Mouse (Mus musculus) urinary bladder, postnatal 25 days (tissue): ENCODE data around the gene Sema3e.

Experiments
- DNase-seq: peaks from one replicate; pipeline ENCODE4 v3.0.0; 2022; ENCODE audit warnings: low spot score

Sema3e gene

DNA sequence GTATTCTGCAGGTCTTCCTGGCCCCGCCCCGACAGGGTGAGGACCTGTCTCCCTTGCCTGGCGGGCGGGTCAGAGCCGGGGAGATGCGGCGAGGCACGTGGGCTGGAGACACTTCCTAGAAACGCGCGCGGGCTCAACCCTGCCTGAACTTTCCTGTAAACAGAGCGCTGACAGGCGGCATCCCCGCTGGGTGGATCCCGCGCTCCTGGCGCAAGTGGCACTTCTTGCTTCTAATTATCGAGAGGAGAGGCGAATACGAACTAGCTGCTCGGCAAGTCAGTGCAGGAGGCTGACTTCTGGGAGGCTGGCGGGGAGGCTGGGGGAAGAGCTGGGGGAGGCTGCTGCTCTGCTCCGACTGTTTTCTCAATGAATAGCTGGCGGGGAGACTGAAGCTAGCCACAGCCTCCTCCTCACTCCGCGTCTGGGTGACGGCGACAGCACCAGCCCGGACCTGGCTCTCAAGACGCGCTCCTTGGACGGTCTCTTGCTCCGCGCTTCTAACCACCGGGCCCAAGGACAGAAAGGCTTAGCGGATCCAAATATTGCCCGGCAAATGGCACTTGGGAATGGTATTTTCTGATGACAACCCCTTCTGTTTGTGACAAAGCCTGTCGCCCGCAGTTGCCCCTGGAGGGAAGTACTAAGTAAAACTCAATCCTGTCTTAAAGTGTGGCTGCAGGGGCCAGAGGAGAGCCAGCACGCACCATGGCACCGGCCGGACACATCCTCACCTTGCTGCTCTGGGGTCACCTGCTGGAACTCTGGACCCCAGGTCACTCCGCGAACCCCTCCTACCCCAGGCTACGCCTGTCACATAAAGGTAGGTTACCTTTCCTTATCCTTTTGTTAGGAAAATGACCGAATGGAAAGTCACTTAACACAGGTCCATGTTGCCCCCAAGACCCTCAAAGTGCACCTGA is at the start of gene Sema3e:
TSS of gene Sema3e (plus strand) at position 72 of the 920 bp plus-strand sequence.
- peak; percentile 31 for DNase-seq

DNA sequence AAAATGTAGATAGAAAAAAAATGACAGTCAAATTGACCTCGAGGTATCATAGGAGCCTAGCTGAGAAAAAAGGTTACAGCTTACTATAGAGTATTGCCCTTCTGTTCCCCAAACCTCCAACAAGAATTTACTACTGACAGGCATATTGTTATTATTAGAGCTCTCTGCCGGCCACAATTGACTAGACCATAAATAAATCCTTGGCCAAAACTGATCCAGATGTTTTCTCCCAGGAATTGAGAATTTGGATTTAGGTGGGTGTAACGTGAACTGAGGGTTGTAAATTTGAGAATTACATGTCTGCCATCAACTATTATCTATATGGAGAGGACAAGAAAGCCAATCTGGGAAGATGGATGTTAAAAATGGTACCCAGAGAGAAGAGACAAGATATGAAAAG is 47.5 kb upstream of the Sema3e start:
- no peak for DNase-seq

DNA sequence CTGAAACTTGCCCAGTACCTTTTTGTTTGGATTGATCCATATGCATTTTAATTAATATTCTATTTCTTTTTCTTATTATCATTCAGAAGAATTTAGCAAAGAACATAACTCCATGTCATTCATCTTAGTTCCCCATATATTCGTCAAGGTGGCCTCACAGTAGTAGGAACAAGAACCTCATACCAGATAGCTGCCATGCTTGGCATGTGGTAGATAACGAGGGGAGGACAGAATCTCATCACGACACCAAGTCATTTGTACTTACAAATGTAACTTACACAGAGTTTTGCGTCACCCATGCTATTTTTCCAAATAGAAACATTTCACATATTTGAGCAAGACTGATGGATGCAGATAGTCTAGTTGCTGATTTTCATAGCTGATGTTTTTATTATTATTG is 45.9 kb upstream of the Sema3e start:
- no peak for DNase-seq

DNA sequence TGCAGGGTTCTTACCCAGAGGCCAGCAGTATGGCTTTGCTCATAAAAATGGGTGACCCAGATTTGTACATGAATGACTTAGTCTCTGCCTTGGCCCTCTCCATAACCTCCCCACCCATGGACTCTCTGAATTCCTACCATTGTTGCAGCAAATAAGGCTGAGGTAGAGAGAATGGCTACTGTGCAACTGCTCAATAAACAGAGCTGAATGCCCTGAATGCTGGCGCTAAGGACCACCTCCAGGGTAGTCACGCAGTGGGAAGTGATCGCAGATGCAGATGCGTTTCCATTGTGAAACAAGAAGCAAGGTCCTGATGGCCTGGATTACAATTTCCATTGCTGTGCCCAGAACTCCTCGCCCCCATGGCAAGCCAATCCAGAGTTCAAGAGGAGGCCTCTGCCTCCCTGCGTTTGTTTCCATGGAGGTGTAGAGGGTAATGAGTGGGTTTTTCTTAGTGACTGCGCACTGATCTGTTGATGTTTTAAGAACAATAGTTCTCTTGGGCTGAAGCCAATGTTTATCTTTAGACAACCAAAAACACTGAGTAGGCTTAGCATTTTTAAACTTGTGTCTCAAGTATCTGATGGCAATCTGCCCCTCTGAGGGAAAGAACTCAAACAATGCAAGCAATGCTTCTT is 42.5 kb upstream of the Sema3e start:
- no peak for DNase-seq

DNA sequence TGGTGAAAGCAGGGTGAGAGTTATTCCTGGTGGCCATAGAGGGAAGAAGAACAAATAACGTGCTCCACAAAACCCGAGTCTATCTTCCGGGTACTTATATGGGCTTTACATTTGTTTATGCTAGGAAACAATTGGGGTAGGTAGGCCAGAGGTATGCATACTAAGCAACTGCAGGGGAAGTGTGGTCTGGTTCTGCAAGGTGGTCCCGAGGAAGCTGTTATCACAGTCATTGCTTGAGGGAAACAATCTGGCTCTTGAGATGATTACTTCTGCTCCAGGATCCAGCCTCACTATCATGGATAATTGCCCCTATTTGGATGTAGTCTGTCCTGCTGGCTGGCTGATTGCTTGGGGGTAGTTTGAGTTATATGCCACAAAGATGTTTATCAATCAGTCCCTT is 41.5 kb upstream of the Sema3e start:
- no peak for DNase-seq

DNA sequence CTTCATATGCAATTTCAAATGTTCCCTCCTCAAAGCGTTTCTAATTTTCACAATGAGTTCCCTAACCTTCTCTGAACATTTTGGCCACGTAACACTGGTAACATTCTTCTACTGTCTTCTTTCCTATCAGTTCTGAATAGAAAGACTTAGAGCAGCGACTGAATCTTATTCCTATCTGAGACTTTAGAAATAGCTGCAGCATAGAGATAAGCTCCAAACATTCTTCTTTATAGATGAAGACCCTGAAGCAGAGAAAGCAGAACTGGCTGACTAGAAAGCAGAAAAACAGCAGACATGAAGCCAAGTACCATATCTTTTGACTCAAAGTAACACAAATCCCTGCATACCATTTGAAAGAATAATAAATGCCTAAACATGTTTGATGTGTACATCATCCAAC is 39.4 kb upstream of the Sema3e start:
- DNase-seq, result no peak

DNA sequence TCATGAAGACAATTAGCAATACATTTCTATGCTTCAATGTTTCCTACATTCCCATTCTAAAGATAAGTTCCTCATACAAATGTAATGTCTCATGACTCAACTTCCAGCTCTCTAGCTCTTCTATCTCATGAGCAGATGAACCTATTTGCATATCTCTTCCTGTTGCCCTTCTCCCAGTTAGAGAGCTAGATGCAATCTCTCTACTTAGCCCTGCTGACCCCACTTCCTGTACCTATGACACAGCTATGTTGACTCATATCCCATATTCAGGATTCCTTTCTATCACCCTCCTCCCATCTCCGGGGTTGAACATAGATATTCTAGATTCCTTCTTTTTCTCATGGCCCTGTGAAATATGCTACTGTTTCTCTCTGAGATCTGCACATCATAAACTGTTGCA is 38.0 kb upstream of the Sema3e start:
- no peak for DNase-seq

DNA sequence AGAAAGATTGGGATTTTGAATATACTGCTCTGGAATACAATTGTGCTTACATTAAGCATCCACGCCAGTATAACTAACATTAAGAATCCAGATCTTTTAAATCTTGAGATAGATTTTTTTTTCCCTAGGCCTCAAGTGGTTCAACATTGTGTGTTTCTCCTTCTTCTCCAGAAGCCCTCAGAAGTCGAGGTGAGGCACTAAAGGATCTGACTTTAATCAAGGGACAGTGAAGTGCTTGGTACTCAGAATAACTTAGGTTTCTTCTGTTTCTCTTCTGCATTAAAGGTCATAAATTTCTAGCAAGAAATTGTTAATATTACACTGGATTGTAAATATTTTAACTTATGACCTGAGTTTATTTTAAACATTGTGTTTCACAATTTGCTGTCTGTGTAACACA is 37.1 kb upstream of the Sema3e start:
- no peak for DNase-seq

DNA sequence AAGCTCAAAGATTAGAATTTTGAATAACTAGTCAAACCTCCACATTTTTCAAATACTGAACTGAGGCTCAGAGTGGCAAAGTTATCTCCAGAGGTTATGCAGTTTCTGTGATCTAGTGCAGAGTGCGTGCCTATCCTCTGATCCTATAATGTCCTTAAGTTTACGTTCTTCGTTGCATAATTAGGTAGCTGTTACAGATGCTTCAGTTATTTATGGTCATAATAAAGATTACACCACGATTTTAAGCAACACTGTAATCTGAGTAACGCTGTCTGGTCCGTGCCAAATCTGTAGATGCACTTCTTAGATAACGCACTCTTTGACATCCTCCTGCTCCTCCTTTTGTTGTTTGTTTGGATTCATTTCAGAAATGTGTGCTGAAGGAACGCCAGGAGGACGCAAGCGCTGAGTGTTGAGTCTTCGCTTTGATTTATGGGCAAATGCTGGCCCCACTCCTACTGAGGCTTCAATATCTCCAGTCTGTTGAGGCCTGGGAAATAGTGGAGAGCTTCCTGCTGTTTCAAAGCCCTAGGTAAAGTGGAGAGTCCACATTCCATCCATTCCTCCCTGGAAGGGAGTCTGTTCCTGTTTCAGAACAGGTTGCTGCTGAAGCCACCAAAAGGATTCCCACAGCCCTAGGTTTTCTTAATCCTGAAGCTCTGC is 32.2 kb upstream of the Sema3e start:
- DNase-seq, result peak; percentile 33

DNA sequence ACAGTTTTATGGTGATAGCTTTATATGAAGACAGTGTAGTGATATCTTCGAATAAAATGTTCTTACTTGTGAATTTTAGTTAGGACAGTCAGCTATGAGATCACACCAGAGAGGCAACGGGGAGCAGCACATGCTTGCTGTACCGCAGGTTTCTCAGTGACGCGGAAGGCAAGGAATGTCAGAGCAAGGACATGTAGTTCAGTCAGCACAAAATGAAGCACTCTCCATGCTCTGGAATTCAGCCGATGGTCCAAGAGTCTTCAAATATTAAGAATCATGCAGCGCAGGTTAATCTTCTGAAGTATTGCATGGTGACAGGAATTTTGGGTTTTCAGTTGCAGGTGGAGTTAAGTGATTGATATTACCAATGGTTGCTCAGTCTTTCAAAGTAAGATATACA is 3.3 kb downstream of the Sema3e start:
- DNase-seq, result no peak

DNA sequence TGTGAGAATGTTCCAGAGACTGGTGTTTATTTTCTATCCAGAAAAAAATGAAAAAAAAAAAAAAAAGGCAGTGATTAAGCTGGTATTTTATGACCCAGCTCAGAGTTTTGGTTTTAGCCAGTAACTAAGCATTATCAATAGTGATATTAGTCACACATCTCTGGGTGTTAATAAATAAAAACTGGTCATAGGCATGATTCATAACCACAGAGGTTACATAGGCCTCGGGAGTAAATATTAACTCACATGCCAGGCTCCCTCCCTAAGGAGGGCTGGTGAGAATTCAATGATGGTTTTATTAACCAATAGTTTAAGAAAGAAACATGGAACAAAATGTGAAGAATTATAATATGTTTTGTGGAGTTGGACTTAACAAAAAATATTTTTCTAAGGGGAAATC is 5.7 kb downstream of the Sema3e start:
- no peak for DNase-seq

DNA sequence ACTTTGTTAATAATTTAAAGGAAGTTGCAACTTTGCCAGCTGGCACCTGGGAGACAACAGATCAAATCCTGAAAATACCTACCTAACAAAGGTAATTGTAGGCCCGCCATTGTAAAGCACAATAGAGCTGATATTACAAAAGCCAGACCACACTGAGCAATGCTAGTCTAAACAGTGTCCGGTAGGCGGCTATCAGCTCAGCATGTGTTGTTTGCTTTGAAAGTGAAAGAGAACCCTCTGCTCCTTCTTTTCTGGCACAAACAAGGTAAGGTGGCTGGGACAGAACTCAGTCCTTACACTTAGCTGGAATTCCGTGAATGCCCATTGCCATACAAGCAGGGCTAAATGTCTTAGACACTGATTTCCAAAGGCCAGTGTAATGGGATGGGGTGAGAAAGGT is 7.0 kb downstream of the Sema3e start:
- no peak for DNase-seq

DNA sequence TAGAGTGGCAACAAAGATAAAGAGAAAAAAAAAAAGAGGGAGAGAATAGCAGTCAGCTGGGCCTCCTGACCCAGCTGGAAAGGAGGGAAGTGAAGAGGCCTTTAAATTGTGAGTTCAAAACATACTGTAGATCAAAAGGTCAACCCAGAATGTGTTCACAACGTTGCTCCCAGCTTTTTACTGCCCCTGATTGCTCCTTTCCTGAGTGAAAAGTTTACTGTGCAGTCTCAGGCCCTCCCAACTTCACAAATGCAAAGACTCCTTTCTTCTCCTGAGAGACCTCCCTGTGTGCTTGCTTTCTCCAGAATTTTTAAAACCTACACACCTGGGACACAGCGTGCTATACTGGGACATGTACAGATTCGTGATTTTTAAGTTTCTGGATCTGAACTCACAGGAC is 8.2 kb downstream of the Sema3e start:
- no peak for DNase-seq

DNA sequence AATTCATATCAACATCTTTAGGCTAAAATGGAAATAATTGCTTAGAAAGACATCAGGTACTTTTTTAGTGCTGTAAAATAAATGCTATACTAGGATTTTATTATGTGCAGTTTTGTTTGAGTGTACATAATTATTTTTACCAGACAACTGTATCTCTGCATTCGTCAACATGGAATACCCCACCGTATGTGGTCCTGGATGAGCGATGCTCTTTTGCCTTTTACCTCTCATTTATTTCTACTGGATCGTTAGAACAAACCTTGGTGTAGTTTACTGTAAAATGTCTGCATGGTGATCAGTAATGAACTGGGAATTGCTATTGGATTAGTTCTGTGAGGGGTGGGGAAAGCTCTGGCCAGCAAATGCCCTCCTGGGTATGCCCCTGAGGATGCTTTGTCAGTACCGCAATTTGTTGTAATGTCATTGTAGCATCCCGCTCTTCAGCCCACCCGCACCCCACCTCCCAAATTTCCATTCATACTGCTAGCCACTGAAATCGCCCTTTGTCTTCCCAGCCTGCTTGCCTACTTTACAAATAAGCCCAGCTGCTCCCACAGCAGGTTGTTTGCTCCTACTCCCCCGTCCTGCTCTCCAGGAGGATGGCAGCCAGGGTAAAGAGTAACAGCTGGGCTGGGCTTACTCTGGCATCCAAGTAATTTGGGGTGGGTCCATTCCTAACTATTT is 13.9 kb downstream of the Sema3e start:
- no peak for DNase-seq

DNA sequence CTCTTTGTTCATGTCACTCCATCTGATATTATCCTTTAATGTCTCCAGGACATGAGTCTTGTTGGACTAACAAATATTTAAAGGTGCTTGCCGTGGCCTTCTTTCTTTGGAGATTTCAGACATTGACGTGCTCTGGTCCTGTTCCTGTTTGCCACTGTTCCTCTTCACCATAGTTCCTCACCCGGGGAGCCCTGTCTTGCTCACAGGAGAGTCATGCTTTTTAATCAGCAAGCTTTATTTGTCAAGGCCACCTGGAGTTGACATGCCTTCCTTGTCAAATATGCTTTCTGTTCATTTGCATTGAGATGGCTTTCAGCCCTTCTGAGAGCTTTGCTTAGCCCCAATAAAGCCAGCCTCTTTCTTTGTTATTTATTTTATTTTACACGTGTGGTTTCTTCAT is 15.1 kb downstream of the Sema3e start:
- DNase-seq, result no peak

DNA sequence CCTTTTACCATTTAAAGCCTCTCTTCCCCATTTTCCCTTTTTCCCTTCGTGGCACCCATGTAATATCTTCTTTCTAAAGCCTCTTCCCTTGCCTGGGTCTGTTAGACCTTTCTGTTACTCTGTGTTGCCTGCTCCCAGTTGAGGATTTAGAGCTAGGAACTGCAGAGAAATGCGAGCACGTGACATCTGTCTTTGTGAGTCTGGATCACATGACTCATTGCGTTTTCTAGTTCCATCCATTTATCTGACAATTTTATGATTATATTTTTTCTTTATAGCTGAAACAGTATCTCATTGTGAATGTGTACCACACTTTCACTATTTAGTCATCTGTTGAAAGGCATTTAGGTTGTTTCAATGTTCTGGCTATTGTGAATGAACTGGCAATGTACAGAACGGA is 18.0 kb downstream of the Sema3e start:
- DNase-seq, result no peak

DNA sequence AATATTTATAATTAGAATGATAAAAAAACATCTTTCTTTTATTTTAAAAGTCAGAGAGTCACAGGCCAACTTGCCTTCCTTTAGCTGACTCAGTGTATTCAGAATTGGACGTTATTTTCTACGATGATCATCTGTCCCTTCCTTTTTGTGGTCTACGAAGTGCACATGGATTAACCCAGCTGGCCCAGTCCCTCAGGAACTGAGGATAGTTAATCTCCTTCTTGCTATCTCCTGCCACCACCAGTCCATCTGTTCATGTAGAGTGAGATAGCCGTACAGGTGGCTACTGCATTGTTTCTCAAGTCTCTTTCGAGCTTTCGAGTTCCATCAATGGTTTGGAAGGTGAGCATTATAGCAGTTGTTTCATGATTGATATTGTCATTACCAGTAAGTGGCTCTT is 18.9 kb downstream of the Sema3e start:
- no peak for DNase-seq

DNA sequence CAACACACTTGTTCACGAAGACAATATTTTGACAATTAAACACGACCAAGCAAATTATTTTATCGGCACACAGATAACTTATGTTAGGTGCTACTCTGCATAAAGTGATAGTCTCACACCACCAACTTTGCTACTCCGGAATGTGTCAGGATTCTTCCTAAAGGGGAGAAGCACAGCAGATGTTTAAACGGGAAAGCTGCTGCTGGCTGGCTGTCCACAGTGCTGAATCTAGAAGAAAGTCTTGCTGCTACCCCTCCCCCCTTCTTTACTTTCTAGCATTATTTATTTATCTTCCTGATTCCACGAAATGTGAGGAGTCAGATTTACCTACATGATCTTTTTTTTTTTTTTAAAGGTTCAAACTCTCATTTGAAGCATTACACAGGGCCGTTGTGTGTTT is 23.6 kb downstream of the Sema3e start:
- DNase-seq, result no peak

DNA sequence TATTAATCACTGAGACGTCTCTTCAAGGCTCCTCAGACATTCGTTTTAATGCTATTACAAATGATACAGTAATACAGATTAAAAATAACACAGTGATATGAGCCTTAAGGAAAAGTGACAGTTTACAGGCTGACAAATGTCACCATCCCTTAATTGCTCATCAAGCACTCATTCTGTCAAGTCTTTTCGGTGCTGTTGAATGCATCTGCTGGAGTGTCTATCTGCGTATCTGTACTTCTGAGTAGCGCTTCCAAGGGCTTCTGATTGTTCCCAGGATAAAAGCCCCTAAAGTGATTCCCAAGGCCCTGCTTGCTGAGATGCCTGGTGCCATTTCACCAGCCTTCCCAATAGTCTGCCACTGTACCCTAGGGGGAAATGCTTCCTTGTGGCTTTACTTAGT is 29.4 kb downstream of the Sema3e start:
- no peak for DNase-seq

DNA sequence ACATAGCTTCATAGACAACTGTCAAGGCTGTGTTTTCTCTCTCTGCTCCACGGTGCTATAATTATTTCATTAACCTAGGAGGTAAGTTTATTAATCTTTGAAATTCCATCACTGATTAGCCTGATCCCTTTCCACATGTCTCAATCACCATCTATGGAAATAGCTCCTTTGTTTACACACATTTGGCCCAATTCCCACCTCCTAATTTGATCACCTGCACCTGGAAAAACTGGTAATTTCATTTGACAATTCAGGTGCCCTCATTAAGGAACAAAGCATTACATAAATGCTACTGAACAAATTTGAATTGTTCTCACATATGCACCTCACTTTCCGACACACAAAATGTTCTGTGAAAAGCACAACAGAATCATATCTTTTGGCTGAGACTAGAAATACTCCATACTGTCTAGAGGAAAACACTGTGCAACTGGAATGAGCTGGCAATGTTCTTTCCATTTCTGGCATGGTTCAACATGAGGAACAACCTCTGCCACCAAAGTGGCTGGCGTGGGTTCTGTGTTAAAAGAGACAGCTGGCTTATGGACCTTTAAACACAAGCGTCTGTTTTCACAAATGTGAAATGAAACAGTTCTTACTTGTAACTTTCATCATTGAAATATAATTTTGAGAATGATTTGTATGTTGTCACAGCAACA is 34.9 kb downstream of the Sema3e start:
- no peak for DNase-seq

DNA sequence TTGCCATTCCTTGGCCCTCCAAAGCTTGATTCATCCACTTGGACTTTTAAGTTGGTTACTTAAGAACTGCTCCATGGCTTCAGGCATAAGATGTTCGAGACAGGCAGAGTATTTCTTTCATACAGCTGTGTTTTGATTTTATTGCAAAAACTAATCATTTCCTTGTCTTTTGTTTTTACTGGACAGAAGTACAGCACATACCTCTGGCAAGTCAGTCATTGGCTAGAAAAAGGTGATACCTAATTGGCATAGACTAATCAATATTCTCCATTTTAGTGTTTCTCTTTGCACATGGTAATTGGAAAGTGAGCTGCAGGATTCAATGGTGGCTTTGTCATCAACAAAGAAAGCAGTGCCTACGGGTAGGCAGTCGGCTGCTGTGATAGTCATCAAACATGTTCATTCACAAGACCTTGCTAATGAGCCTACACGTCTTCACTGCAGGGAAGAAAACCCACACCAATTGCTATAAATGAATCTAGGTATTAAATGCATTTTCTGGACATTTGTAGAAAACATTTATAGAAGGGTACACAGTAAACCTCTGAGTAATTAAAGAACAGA is 37.9 kb downstream of the Sema3e start:
- no peak for DNase-seq

DNA sequence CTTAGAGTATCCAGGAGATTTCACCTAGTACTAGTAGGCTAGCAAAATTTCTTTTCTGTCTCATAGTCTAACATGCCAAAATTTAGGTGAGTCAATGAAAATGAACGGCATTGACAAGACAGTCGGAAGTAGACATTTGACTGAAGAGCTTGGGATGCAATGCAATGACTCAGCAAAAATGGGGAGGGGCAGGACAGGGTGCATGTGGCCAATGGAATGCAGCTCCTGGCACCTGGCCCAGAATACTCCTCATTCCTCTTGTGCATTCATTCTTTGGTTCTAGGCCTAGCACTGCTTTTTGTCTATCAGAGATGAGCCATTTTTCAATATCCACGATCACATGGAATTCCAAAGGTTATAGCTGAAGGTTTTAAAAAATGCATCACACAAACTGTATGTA is 48.1 kb downstream of the Sema3e start:
- DNase-seq, result peak; percentile 45
